Mouse (Mus musculus): ENCODE measurements at regions not wholly inside any gene's neighbourhood (a gene's known extent, or its start where the extent isn't known, plus 50 kb on each side); places are given as distances from the start of the nearest gene placed in this dataset.

- no peaks in the 10 kb centered on the region for H3K36me3 ChIP-seq
- no peaks in the 10 kb centered on the region for H3K27me3 ChIP-seq
- 56% methylated on average over 5 of the region's 5 CpGs for WGBS
- H3K27ac ChIP-seq: peak overlapping the region; percentile 55; the same call in 1 of the 2 replicates
- H3K4me2 ChIP-seq: no peak overlapping the region
- no peak overlapping the region for H3K4me3 ChIP-seq
- no peak overlapping the region for H3K9ac ChIP-seq
- H3K9me3 ChIP-seq: no peaks in the 10 kb centered on the region
- H3K4me1 ChIP-seq (replicated peaks): peaks cover 18% of the 10 kb centered on the region
- peak; percentile 65; the same call in 1 of the 2 replicates for ATAC-seq (ENCODE audit: low FRiP score)
These were observed 136.0 kb upstream of the Fndc3a start for GRCm38 (mm10) chr14:72845621-72846440.

GRCm38 (mm10) chr14:72844753-72845369 is 135.1 kb upstream of the Fndc3a start:
- Histone ChIP-seq H3K4me3 (no peak overlapping the region), H3K27ac (peak overlapping the region; percentile 48; the same call in 1 of the 2 replicates), H3K4me1 (replicated peaks) (peaks cover 18% of the 10 kb centered on the region), H3K36me3 (no peaks in the 10 kb centered on the region), H3K27me3 (no peaks in the 10 kb centered on the region), H3K9ac (no peak overlapping the region), H3K4me2 (no peak overlapping the region), H3K9me3 (no peaks in the 10 kb centered on the region)
- peak; percentile 61; the same call in 1 of the 2 replicates for ATAC-seq (ENCODE audit: low FRiP score)
- WGBS: 54% methylated on average over 5 of the region's 5 CpGs

GRCm38 (mm10) chr14:72841753-72842152 is 131.9 kb upstream of the Fndc3a start:
- Histone ChIP-seq H3K4me3 (no peak overlapping the region), H3K27ac (no peak overlapping the region), H3K4me2 (no peak overlapping the region), H3K27me3 (no peaks in the 10 kb centered on the region), H3K9me3 (no peaks in the 10 kb centered on the region), H3K36me3 (no peaks in the 10 kb centered on the region), H3K4me1 (replicated peaks) (peaks cover 18% of the 10 kb centered on the region), H3K9ac (no peak overlapping the region)
- WGBS: 37% methylated on average over 1 of the region's 1 CpGs
- ATAC-seq (ENCODE audit: low FRiP score): no peak

GRCm38 (mm10) chr14:72835158-72835557 is 125.4 kb upstream of the Fndc3a start:
- ATAC-seq (ENCODE audit: low FRiP score): no peak
- no peak overlapping the region for H3K27ac ChIP-seq
- H3K27me3 ChIP-seq: no peaks in the 10 kb centered on the region
- no peak overlapping the region for H3K4me3 ChIP-seq
- 93% methylated on average over 4 of the region's 4 CpGs for WGBS
- no peak overlapping the region for H3K4me2 ChIP-seq
- H3K36me3 ChIP-seq: no peaks in the 10 kb centered on the region
- no peak overlapping the region for H3K9ac ChIP-seq
- no peaks in the 10 kb centered on the region for H3K4me1 ChIP-seq (replicated peaks)
- no peaks in the 10 kb centered on the region for H3K9me3 ChIP-seq

GRCm38 (mm10) chr14:72829261-72829660 is 119.5 kb upstream of the Fndc3a start:
- H3K27ac ChIP-seq: no peak overlapping the region
- 54% methylated on average over 5 of the region's 5 CpGs for WGBS
- no peak overlapping the region for H3K9ac ChIP-seq
- no peaks in the 10 kb centered on the region for H3K36me3 ChIP-seq
- H3K4me3 ChIP-seq: no peak overlapping the region
- H3K27me3 ChIP-seq: no peaks in the 10 kb centered on the region
- no peak overlapping the region for H3K4me2 ChIP-seq
- no peaks in the 10 kb centered on the region for H3K4me1 ChIP-seq (replicated peaks)
- ATAC-seq (ENCODE audit: low FRiP score): no peak
- H3K9me3 ChIP-seq: no peaks in the 10 kb centered on the region

- Histone ChIP-seq H3K36me3 (no peaks in the 10 kb centered on the region), H3K27ac (no peak overlapping the region)
- 73% methylated on average over 4 of the region's 4 CpGs for WGBS
These were observed 115.7 kb upstream of the Fndc3a start for GRCm38 (mm10) chr14:72825549-72825948.

GRCm38 (mm10) chr14:72822231-72822615 is 112.4 kb upstream of the Fndc3a start:
- no peak for ATAC-seq (ENCODE audit: low FRiP score)
- no peaks in the 10 kb centered on the region for H3K36me3 ChIP-seq
- 72% methylated on average over 3 of the region's 3 CpGs for WGBS

More at GRCm38 (mm10) chr14:72825549-72825948, 115.7 kb upstream of the Fndc3a start:
- Histone ChIP-seq H3K4me2 (no peak overlapping the region), H3K27me3 (no peaks in the 10 kb centered on the region), H3K9ac (no peak overlapping the region), H3K9me3 (no peaks in the 10 kb centered on the region), H3K4me3 (no peak overlapping the region), H3K4me1 (replicated peaks) (no peaks in the 10 kb centered on the region)
- no peak for ATAC-seq (ENCODE audit: low FRiP score)

GRCm38 (mm10) chr14:72821517-72822230 is 111.9 kb upstream of the Fndc3a start:
- WGBS: 84% methylated on average over 13 of the region's 13 CpGs
- ATAC-seq (ENCODE audit: low FRiP score): no peak
- H3K9ac ChIP-seq: no peak overlapping the region

More at GRCm38 (mm10) chr14:72822231-72822615, 112.4 kb upstream of the Fndc3a start:
- no peaks in the 10 kb centered on the region for H3K27me3 ChIP-seq
- no peak overlapping the region for H3K4me2 ChIP-seq
- H3K27ac ChIP-seq: no peak overlapping the region
- no peaks in the 10 kb centered on the region for H3K9me3 ChIP-seq
- no peak overlapping the region for H3K9ac ChIP-seq
- H3K4me1 ChIP-seq (replicated peaks): peaks cover 8% of the 10 kb centered on the region
- no peak overlapping the region for H3K4me3 ChIP-seq

GRCm38 (mm10) chr14:72819037-72819436 is 109.2 kb upstream of the Fndc3a start:
- 96% methylated on average over 4 of the region's 4 CpGs for WGBS
- no peak overlapping the region for H3K4me3 ChIP-seq
- no peaks in the 10 kb centered on the region for H3K27me3 ChIP-seq
- ATAC-seq (ENCODE audit: low FRiP score): no peak
- no peak overlapping the region for H3K9ac ChIP-seq
- H3K4me1 ChIP-seq (replicated peaks): peaks cover 18% of the 10 kb centered on the region
- H3K9me3 ChIP-seq: no peaks in the 10 kb centered on the region
- no peak overlapping the region for H3K27ac ChIP-seq
- H3K36me3 ChIP-seq: no peaks in the 10 kb centered on the region
- H3K4me2 ChIP-seq: no peak overlapping the region

More at GRCm38 (mm10) chr14:72821517-72822230, 111.9 kb upstream of the Fndc3a start:
- Histone ChIP-seq H3K27me3 (no peaks in the 10 kb centered on the region), H3K36me3 (no peaks in the 10 kb centered on the region), H3K9me3 (no peaks in the 10 kb centered on the region), H3K27ac (no peak overlapping the region), H3K4me3 (no peak overlapping the region), H3K4me1 (replicated peaks) (peaks cover 13% of the 10 kb centered on the region), H3K4me2 (no peak overlapping the region)

- H3K4me3 ChIP-seq: no peak overlapping the region
- H3K27me3 ChIP-seq: no peaks in the 10 kb centered on the region
- ATAC-seq (ENCODE audit: low FRiP score): no peak
- H3K4me2 ChIP-seq: no peak overlapping the region
- no peaks in the 10 kb centered on the region for H3K36me3 ChIP-seq
- H3K4me1 ChIP-seq (replicated peaks): peaks cover 18% of the 10 kb centered on the region
- 86% methylated on average over 5 of the region's 5 CpGs for WGBS
- no peaks in the 10 kb centered on the region for H3K9me3 ChIP-seq
- H3K9ac ChIP-seq: no peak overlapping the region
- H3K27ac ChIP-seq: no peak overlapping the region
These were observed 108.0 kb upstream of the Fndc3a start for GRCm38 (mm10) chr14:72817764-72818163.

- peak; percentile 90 for ATAC-seq (ENCODE audit: low FRiP score)
- WGBS: 7% methylated on average over 10 of the region's 10 CpGs
These were observed 107.0 kb upstream of the Fndc3a start for GRCm38 (mm10) chr14:72816847-72817246.

GRCm38 (mm10) chr14:72809138-72809537 is 99.3 kb upstream of the Fndc3a start:
- H3K4me3 ChIP-seq: no peak overlapping the region
- no peak overlapping the region for H3K4me2 ChIP-seq
- no peaks in the 10 kb centered on the region for H3K27me3 ChIP-seq
- H3K27ac ChIP-seq: no peak overlapping the region
- WGBS: 83% methylated on average over 2 of the region's 2 CpGs
- no peaks in the 10 kb centered on the region for H3K4me1 ChIP-seq (replicated peaks)
- no peak for ATAC-seq (ENCODE audit: low FRiP score)
- H3K9me3 ChIP-seq: no peaks in the 10 kb centered on the region
- no peak overlapping the region for H3K9ac ChIP-seq
- no peaks in the 10 kb centered on the region for H3K36me3 ChIP-seq

More at GRCm38 (mm10) chr14:72816847-72817246, 107.0 kb upstream of the Fndc3a start:
- Histone ChIP-seq H3K27me3 (no peaks in the 10 kb centered on the region), H3K4me1 (replicated peaks) (peaks cover 18% of the 10 kb centered on the region), H3K9ac (0 out of 2 replicates have a peak overlapping the region, but pooled peaks have one; percentile 4), H3K36me3 (no peaks in the 10 kb centered on the region), H3K4me2 (peak overlapping the region; percentile 44), H3K9me3 (no peaks in the 10 kb centered on the region), H3K4me3 (no peak overlapping the region), H3K27ac (peak overlapping the region; percentile 76)
